Mouse (Mus musculus) urinary bladder, adult 2 months (tissue): ENCODE results near the gene Cldn7. TPM values are rescaled to one million over a fixed set of nuclear protein-coding genes. Genes with fewer than 3 reads are reported as not detected.

Source experiments
- DNase-seq: peaks from one replicate; pipeline ENCODE4 v3.0.0; 2022; ENCODE audit warnings: low spot score
- polyA plus RNA-seq: library from polyadenylated mRNA; depleted of rRNA; stranded (reverse); fragments of >200 nt; gene quantifications from 2 replicates; pipeline ENCODE4 v1.2.3, GENCODE M21; 2012

Gene Cldn7
- polyA plus RNA-seq, 1 experiment: 69.1 TPM

- DNase-seq: no peak
Observed at GRCm38 (mm10) chr11:69956218-69956617, 8.4 kb upstream of the Cldn7 start.

GRCm38 (mm10) chr11:69960616-69961015, 4.0 kb upstream of the Cldn7 start:
- no peak for DNase-seq

GRCm38 (mm10) chr11:69961841-69962240, 2.7 kb upstream of the Cldn7 start:
- DNase-seq: no peak

GRCm38 (mm10) chr11:69965271-69966005, 859 bp downstream of the Cldn7 start:
- peak; percentile 65 for DNase-seq

GRCm38 (mm10) chr11:69966006-69966859, 1.7 kb downstream of the Cldn7 start:
- no peak for DNase-seq

GRCm38 (mm10) chr11:69966860-69967517, 2.4 kb downstream of the Cldn7 start:
- no peak for DNase-seq

- DNase-seq: no peak
Observed at GRCm38 (mm10) chr11:69968793-69969192, 4.2 kb downstream of the Cldn7 start.

GRCm38 (mm10) chr11:69970222-69970621, 5.6 kb downstream of the Cldn7 start:
- no peak for DNase-seq

- no peak for DNase-seq
Observed at GRCm38 (mm10) chr11:69970775-69971174, 6.2 kb downstream of the Cldn7 start.

- DNase-seq: no peak
Observed at GRCm38 (mm10) chr11:69974907-69975306, 10.3 kb downstream of the Cldn7 start.

GRCm38 (mm10) chr11:69976271-69976670, 11.7 kb downstream of the Cldn7 start:
- no peak for DNase-seq

- no peak for DNase-seq
Observed at GRCm38 (mm10) chr11:69979827-69980195, 15.2 kb downstream of the Cldn7 start.

GRCm38 (mm10) chr11:69980196-69981140, 15.9 kb downstream of the Cldn7 start:
- peak; percentile 94 for DNase-seq

- no peak for DNase-seq
Observed at GRCm38 (mm10) chr11:69981141-69981762, 16.7 kb downstream of the Cldn7 start, which contains the start of gene Ctdnep1. Gene Ctdnep1 (plus strand): TSS chr11:69981156.

- DNase-seq: no peak
Observed at GRCm38 (mm10) chr11:69982225-69982624, 17.6 kb downstream of the Cldn7 start, which contains the start of gene Elp5. Gene Elp5 (minus strand): TSS chr11:69982517.

- DNase-seq: no peak
Observed at GRCm38 (mm10) chr11:69982877-69983276, 18.3 kb downstream of the Cldn7 start.

- DNase-seq: no peak
Observed at GRCm38 (mm10) chr11:69983377-69983776, 18.8 kb downstream of the Cldn7 start.

GRCm38 (mm10) chr11:69984431-69984830, 19.9 kb downstream of the Cldn7 start:
- DNase-seq: no peak

GRCm38 (mm10) chr11:69989949-69990348, 25.4 kb downstream of the Cldn7 start:
- DNase-seq: no peak

GRCm38 (mm10) chr11:69990850-69991691, 26.5 kb downstream of the Cldn7 start, which contains the start of gene Gabarap:
Gene Gabarap (plus strand): TSS chr11:69991143.
- peak; percentile 87 for DNase-seq
